Mouse (Mus musculus) neural tube, embryonic 11.5 days (tissue): ENCODE results near the gene Arhgap1. TPM values are rescaled to one million over a fixed set of nuclear protein-coding genes. Genes with fewer than 3 reads are reported as not detected.

Experiments used
- ATAC-seq: fragments of 200-750 bp; cut with Nextera tagmentation; 2 replicates; pipeline ENCODE4 v1.8.0; 2017; ENCODE audit warnings: moderate number of reproducible peaks, mild to moderate bottlenecking, moderate TSS enrichment, moderate library complexity; ENCODE audit not compliant: insufficient read depth, low FRiP score, low TSS enrichment
- DNase-seq: peaks from one replicate; pipeline ENCODE4 v3.0.0-alpha.2; 2015; ENCODE audit warnings: low spot score
- H3K27ac ChIP-seq: fragments of 300-500 bp; sonication (generic); 2 replicates; pipeline ENCODE4 v1.5.1; 2014; ENCODE audit warnings: low read depth, mild to moderate bottlenecking, low read length
- H3K27me3 ChIP-seq: fragments of 300-500 bp; sonication (generic); 2 replicates; pipeline ENCODE4 v1.6.1; 2014; ENCODE audit warnings: mild to moderate bottlenecking, low read length, mixed read lengths; ENCODE audit not compliant: control insufficient read depth, insufficient read depth
- H3K36me3 ChIP-seq: fragments of 300-500 bp; sonication (generic); 2 replicates; pipeline ENCODE4 v1.6.1; 2014; ENCODE audit warnings: mild to moderate bottlenecking, low read length, moderate library complexity, mixed read lengths; ENCODE audit not compliant: control insufficient read depth, insufficient read depth
- H3K4me1 ChIP-seq: fragments of 300-500 bp; sonication (generic); 2 replicates; pipeline ENCODE4 v1.6.1; 2014; ENCODE audit warnings: low read length, mixed read lengths; ENCODE audit not compliant: control insufficient read depth, insufficient read depth
- H3K4me2 ChIP-seq: fragments of 300-500 bp; sonication (generic); 2 replicates; pipeline ENCODE4 v1.6.1; 2014; ENCODE audit warnings: low read depth, mild to moderate bottlenecking, moderate library complexity
- H3K4me3 ChIP-seq: fragments of 300-500 bp; sonication (generic); 2 replicates; pipeline ENCODE4 v1.5.1; 2014; ENCODE audit warnings: low read depth, low read length
- H3K9ac ChIP-seq: fragments of 300-500 bp; sonication (generic); 2 replicates; pipeline ENCODE4 v1.6.1; 2014; ENCODE audit warnings: mild to moderate bottlenecking, low read length
- H3K9me3 ChIP-seq: fragments of 300-500 bp; sonication (generic); 2 replicates; pipeline ENCODE4 v1.6.1; 2016; ENCODE audit warnings: low read length; ENCODE audit not compliant: control insufficient read depth
- WGBS: fragments of 180-500 bp; shearing (Covaris S2); extraction: QIAGEN DNeasy Blood & Tissue Kit; methylation state at CpG from one replicate; pipeline ENCODE4 v1.1.7; 2014; 5-methylcytosine and 5-hydroxymethylcytosine counted together
- polyA plus RNA-seq: library from polyadenylated mRNA; unstranded; fragments of >200 nt; fragmentation: Nextera tagmentation; extraction: Ambion mirVana; gene quantifications from 2 replicates; pipeline ENCODE4 v1.2.1, GENCODE M21; 2014

The Arhgap1 gene
- polyA plus RNA-seq, 1 experiment from 2014 or later: 90.9 TPM

DNA sequence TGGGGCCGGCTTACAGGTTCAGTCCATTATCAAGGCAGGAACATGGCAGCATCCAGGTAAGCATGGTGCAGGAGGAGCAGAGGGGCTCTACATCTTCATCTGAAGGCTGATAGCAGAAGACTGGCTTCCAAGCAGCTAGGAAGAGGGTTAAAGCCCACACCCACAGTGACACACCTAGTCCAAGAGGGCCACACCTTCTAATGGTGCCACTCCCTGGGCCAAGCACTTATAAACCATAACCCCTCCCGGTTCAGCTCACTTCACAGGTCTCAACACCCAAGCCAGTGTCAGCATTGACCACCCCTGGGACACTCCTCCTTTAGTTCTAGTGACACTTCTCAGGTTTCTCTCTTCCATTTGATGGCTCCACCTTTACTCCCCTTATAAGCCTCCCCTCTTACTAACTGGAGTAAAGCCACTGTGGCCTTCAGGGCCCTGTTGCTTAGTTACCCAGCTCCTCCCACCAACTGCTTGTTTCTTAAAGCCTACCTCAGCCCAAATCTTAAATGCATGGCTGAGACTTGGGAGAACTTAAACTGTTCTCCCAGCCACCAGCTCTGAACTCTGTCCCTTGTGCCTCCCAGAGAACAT lies 6.7 kb upstream of the Arhgap1 start:
- WGBS: 93% methylated on average over 2 of the region's 2 CpGs
- H3K36me3 ChIP-seq: peaks cover 29% of the 10 kb centered on the region

GRCm38 (mm10) chr2:91644021-91644420 lies 5.6 kb upstream of the Arhgap1 start:
- Histone ChIP-seq H3K36me3 (peaks cover 29% of the 10 kb centered on the region), H3K27ac (no peak overlapping the region), H3K4me2 (no peak overlapping the region), H3K4me3 (no peak overlapping the region), H3K4me1 (peaks cover 7% of the 10 kb centered on the region; the same call in 1 of the 2 replicates), H3K27me3 (no peaks in the 10 kb centered on the region), H3K9me3 (no peaks in the 10 kb centered on the region), H3K9ac (no peak overlapping the region)
- no peak for ATAC-seq
- WGBS: 95% methylated on average over 11 of the region's 11 CpGs
- no peak for DNase-seq

More for the DNA sequence above, 6.7 kb upstream of the Arhgap1 start:
- no peak overlapping the region for H3K4me3 ChIP-seq
- no peaks in the 10 kb centered on the region for H3K4me1 ChIP-seq
- no peaks in the 10 kb centered on the region for H3K27me3 ChIP-seq
- no peak overlapping the region for H3K27ac ChIP-seq
- H3K9me3 ChIP-seq: no peaks in the 10 kb centered on the region
- no peak for ATAC-seq
- no peak for DNase-seq
- no peak overlapping the region for H3K4me2 ChIP-seq
- no peak overlapping the region for H3K9ac ChIP-seq

DNA sequence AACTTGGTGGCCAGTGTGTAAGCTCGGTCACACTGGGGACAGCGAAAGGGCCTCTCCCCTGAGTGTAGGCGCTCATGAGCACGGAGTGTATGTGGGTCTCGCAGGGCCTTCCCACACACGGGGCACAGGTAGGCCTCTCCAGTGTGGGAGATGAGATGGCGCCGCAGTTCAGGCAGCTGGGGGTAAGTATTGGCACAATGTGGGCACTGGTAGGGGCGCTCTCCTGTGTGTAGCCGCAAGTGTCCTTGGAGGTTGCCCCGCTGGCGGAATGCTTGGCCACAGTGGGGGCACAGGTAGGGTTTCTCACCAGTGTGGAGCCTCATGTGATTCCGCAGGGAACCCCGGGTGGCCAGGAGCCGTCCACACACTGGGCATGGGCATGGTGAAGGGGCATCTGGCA lies 4.3 kb upstream of the Arhgap1 start:
- H3K27ac ChIP-seq: no peak overlapping the region
- no peaks in the 10 kb centered on the region for H3K9me3 ChIP-seq
- no peak overlapping the region for H3K4me2 ChIP-seq
- H3K36me3 ChIP-seq: peaks cover 29% of the 10 kb centered on the region
- H3K4me1 ChIP-seq: peaks cover 8% of the 10 kb centered on the region; the same call in 1 of the 2 replicates
- no peak overlapping the region for H3K4me3 ChIP-seq
- WGBS: 95% methylated on average over 15 of the region's 15 CpGs
- H3K9ac ChIP-seq: no peak overlapping the region
- ATAC-seq: no peak
- no peak for DNase-seq
- H3K27me3 ChIP-seq: no peaks in the 10 kb centered on the region

- no peaks in the 10 kb centered on the region for H3K27me3 ChIP-seq
- no peak overlapping the region for H3K4me2 ChIP-seq
- no peak overlapping the region for H3K27ac ChIP-seq
- 94% methylated on average over 11 of the region's 11 CpGs for WGBS
- H3K36me3 ChIP-seq: peaks cover 29% of the 10 kb centered on the region
- DNase-seq (no peak), ATAC-seq (no peak)
- H3K9ac ChIP-seq: no peak overlapping the region
- H3K4me1 ChIP-seq: peaks cover 12% of the 10 kb centered on the region
- H3K4me3 ChIP-seq: no peak overlapping the region
- H3K9me3 ChIP-seq: no peaks in the 10 kb centered on the region
Measured at GRCm38 (mm10) chr2:91645811-91646210, 3.8 kb upstream of the Arhgap1 start.

DNA sequence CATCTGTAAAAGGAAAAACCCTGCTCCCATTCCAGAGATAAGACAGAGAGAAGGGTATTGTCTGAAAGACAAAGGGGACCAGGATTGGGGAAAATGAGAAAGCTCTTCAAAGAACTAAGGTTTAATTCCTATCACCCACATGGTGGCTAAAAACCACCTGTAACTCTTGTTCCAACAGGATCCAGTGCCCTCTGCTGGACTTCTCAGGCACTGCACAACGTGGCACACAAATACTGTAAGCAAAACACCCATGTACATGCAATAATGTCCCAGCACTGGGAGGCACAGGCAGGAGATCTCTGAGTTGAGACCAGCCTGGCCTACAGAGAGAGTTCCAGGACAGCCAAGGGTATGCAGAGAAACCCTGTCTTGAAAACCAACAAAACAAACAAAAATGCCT lies 2.9 kb upstream of the Arhgap1 start:
- no peak overlapping the region for H3K27ac ChIP-seq
- peaks cover 14% of the 10 kb centered on the region for H3K4me1 ChIP-seq
- peaks cover 29% of the 10 kb centered on the region for H3K36me3 ChIP-seq
- 33% methylated on average over 1 of the region's 1 CpGs for WGBS
- no peak overlapping the region for H3K4me3 ChIP-seq
- H3K9ac ChIP-seq: no peak overlapping the region
- no peaks in the 10 kb centered on the region for H3K27me3 ChIP-seq
- H3K4me2 ChIP-seq: no peak overlapping the region
- DNase-seq (peak; percentile 71), ATAC-seq (no peak)
- no peaks in the 10 kb centered on the region for H3K9me3 ChIP-seq

DNA sequence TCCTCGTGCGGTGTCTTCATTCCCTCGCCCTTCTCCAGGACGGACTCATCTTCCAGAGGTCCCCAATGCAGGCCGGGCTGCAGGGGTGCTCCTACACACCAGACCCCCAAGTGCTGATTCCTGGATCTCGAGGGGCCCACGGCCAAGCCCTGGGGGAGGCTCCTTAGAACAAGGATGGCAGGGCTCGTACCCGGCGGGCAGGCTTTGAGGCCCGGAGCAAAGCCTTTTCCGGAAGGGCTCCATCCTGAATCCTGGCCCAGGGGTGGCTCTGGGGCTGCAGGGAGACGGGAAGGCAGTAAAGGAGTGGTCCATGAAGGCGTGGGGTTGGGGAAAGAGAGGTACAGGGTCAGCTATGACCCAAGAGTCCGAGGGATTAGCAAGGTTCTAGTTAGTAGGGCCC lies 508 bp upstream of the Arhgap1 start:
- ATAC-seq (0 out of 2 replicates have a peak, but pooled peaks have one; percentile 7), DNase-seq (peak; percentile 19)
- peak overlapping the region; percentile 54 for H3K4me3 ChIP-seq
- H3K9ac ChIP-seq: peak overlapping the region; percentile 69
- peak overlapping the region; percentile 97 for H3K4me2 ChIP-seq
- H3K27me3 ChIP-seq: no peaks in the 10 kb centered on the region
- no peak overlapping the region for H3K27ac ChIP-seq
- WGBS: 3% methylated on average over 15 of the region's 15 CpGs
- H3K36me3 ChIP-seq: peaks cover 26% of the 10 kb centered on the region
- H3K4me1 ChIP-seq: peaks cover 14% of the 10 kb centered on the region
- H3K9me3 ChIP-seq: no peaks in the 10 kb centered on the region

DNA sequence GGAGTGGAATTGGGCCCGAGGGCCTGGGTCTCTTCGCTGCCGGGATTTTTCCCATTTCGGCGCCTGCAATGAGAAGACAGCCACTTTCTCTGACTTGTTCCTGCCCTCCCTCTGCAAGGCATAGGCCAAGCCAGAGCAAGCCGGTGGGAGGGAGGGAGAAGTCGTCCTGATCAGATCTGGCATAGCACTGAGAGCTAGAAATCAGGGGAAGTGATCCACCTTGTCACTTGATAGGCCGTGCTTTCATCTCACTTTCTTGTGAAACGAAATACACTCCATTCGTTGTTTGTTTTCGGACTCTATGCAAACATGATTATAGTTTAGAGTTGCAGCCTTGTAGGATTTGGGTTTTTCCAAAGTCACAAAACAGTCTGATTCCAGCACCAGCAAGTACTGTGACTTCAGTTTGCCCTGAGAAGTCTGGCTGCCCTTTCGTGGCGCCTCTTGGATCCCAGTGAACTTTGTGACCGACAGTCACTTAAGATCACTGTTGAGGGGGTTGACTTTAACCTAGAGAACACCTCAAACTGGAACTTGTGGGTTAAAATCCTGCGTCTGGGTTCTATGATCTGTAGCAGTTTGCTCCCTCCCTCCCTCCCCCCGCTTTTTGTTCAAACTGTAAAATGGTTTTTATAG lies 818 bp downstream of the Arhgap1 start:
- H3K36me3 ChIP-seq: peaks cover 18% of the 10 kb centered on the region
- DNase-seq (no peak), ATAC-seq (peak; percentile 46)
- H3K27ac ChIP-seq: peak overlapping the region; percentile 76; the same call in 1 of the 2 replicates
- H3K4me1 ChIP-seq: peaks cover 14% of the 10 kb centered on the region
- peak overlapping the region; percentile 69 for H3K9ac ChIP-seq
- H3K27me3 ChIP-seq: no peaks in the 10 kb centered on the region
- 17% methylated on average over 16 of the region's 16 CpGs for WGBS
- peak overlapping the region; percentile 81 for H3K4me2 ChIP-seq
- no peaks in the 10 kb centered on the region for H3K9me3 ChIP-seq
- peak overlapping the region; percentile 54 for H3K4me3 ChIP-seq

DNA sequence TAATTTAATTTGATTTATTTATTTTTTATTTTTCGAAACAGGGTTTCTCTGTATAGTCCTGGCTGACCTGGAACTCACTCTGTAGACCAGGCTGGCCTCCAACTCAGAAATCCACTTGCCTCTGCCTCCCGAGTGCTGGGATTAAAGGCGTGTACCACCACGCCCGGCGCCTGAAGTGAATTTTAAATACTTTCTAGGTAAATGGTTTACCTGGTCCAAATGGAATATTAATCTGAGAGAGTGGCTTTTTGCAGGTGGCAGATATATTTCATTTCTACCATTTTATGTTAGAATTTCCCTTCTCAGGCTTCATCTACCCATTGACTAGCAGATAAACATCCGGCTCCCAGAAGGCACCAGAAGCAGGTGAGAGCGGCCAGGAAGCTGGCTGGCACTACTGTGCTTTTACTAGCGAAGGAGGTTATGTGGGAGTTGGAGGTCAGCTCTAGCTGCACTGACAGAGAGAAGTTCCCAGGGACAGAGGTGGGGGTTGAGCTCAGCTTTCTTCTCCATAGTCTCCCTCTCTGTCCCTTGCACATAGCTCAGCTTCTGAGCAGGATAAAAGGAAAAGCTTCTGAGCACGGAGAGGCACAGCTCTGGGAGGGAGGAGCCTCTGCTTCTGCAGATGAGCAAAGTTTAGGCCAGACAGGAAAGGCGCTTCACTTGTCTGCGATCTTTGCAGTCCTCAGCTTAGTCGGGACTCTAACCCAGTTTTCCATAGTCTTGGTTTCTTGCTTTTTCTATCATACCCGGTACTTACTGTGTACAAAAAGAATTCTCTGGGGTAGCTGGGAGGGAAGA lies 2.0 kb downstream of the Arhgap1 start:
- Histone ChIP-seq H3K36me3 (peaks cover 6% of the 10 kb centered on the region), H3K4me1 (peaks cover 14% of the 10 kb centered on the region), H3K9me3 (no peaks in the 10 kb centered on the region), H3K27me3 (no peaks in the 10 kb centered on the region), H3K27ac (no peak overlapping the region), H3K4me3 (no peak overlapping the region), H3K9ac (no peak overlapping the region), H3K4me2 (no peak overlapping the region)
- ATAC-seq: no peak
- no peak for DNase-seq
- WGBS: 88% methylated on average over 14 of the region's 14 CpGs
